Mouse (Mus musculus): ENCODE data around the gene Syt7. TPM values are rescaled to one million over a fixed set of nuclear protein-coding genes. Genes with fewer than 3 reads are reported as not detected.

The Syt7 gene
- polyA plus RNA-seq, 1 experiment from 2014 or later = 0.84 TPM

DNA sequence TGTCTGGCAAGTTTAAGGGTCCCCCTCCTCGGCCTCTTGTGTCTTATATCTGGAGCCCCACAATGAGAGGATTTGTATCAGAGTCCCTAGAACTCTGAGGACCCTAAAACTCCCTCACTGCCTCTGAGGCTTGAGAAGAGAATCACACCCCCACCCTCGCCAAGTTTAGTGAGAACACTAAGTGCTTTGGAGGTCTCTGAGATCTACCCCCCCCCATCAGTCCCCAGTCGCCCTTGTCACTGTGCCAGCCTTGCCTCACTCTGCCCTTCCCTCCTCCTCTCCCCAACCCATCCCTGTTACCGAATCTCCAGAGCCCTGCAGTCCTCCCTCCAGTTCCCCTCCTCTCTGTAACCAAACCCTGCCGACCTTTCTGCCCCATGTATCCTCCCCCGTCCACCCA lies 37.9 kb downstream of the Syt7 start:
- no peaks in the 10 kb centered on the region for H3K36me3 ChIP-seq (ENCODE audit: control insufficient read depth, insufficient read depth, low read length)
- no peaks in the 10 kb centered on the region for H3K9me3 ChIP-seq (replicated peaks; ENCODE audit: control insufficient read depth, low read length)
- no peak for ATAC-seq (ENCODE audit: insufficient read depth, low FRiP score)
- H3K4me3 ChIP-seq (replicated peaks; ENCODE audit: low read length) = no peak overlapping the region
- H3K27me3 ChIP-seq (ENCODE audit: control insufficient read depth, insufficient read depth, low read length) = no peaks in the 10 kb centered on the region; the same call in 1 of the 2 replicates
- peaks cover 37% of the 10 kb centered on the region for H3K4me1 ChIP-seq (ENCODE audit: control insufficient read depth, insufficient read depth, low read length)
- H3K9ac ChIP-seq (ENCODE audit: low read length) = no peak overlapping the region
- no peak overlapping the region for H3K4me2 ChIP-seq (ENCODE audit: low read depth, low read length)
- WGBS = 42% methylated on average over 6 of the region's 6 CpGs
- no peak overlapping the region for H3K27ac ChIP-seq (ENCODE audit: low read length)

DNA sequence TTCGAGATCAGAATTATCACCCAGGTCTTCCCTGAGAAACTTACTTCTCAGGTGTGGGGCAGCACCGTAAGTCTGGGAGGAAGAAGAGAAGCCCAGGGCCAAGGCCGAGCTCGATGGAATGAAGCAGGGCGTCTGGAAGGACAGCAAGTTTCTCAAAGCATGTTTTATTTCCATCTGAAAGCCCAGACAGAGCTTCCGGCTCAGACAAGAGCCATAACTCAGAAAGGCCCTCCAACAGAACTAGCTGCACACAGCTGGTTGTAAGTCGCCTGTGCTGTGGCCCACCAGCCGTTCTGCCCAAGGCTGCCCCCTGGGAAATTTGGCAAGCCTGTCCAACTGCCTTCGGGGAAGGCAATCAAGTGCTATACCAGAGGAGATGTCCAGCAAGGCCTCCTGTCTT lies 38.5 kb downstream of the Syt7 start:
- H3K36me3 ChIP-seq (ENCODE audit: control insufficient read depth, insufficient read depth, low read length) = no peaks in the 10 kb centered on the region
- H3K4me3 ChIP-seq (replicated peaks; ENCODE audit: low read length) = no peak overlapping the region
- H3K4me2 ChIP-seq (ENCODE audit: low read depth, low read length) = no peak overlapping the region
- H3K27me3 ChIP-seq (ENCODE audit: control insufficient read depth, insufficient read depth, low read length) = no peaks in the 10 kb centered on the region; the same call in 1 of the 2 replicates
- H3K9me3 ChIP-seq (replicated peaks; ENCODE audit: control insufficient read depth, low read length) = no peaks in the 10 kb centered on the region
- no peak overlapping the region for H3K27ac ChIP-seq (ENCODE audit: low read length)
- H3K4me1 ChIP-seq (ENCODE audit: control insufficient read depth, insufficient read depth, low read length) = peaks cover 32% of the 10 kb centered on the region
- WGBS = 62% methylated on average over 9 of the region's 9 CpGs
- H3K9ac ChIP-seq (ENCODE audit: low read length) = 0 out of 2 replicates have a peak overlapping the region, but pooled peaks have one; percentile 30
- no peak for ATAC-seq (ENCODE audit: insufficient read depth, low FRiP score)

DNA sequence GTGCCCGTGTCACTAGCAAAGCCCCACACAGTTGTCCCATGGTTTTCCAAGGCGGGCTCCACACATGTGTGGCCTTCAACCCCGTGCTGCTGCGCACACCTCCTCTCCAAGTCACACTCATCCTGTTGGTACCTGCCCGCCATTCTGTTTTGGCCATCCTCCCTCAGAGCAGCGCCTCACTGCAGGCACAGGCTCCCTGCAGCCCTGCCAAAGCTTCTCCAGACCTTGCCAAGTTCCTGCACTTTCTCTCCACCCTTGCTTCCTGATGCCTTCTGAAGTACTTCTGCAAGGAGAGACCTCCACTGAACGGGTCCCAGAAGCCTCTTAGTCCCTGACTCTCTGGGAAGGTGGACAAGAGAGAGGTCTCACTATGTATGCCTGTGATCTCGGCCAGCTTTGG lies 40.5 kb downstream of the Syt7 start:
- peaks cover 32% of the 10 kb centered on the region for H3K4me1 ChIP-seq (ENCODE audit: control insufficient read depth, insufficient read depth, low read length)
- no peak overlapping the region for H3K27ac ChIP-seq (ENCODE audit: low read length)
- no peaks in the 10 kb centered on the region for H3K9me3 ChIP-seq (replicated peaks; ENCODE audit: control insufficient read depth, low read length)
- H3K36me3 ChIP-seq (ENCODE audit: control insufficient read depth, insufficient read depth, low read length) = no peaks in the 10 kb centered on the region
- no peak for ATAC-seq (ENCODE audit: insufficient read depth, low FRiP score)
- no peak overlapping the region for H3K4me3 ChIP-seq (replicated peaks; ENCODE audit: low read length)
- 74% methylated on average over 8 of the region's 8 CpGs for WGBS
- no peak overlapping the region for H3K4me2 ChIP-seq (ENCODE audit: low read depth, low read length)
- peaks cover 3% of the 10 kb centered on the region; the same call in 1 of the 2 replicates for H3K27me3 ChIP-seq (ENCODE audit: control insufficient read depth, insufficient read depth, low read length)
- no peak overlapping the region for H3K9ac ChIP-seq (ENCODE audit: low read length)

DNA sequence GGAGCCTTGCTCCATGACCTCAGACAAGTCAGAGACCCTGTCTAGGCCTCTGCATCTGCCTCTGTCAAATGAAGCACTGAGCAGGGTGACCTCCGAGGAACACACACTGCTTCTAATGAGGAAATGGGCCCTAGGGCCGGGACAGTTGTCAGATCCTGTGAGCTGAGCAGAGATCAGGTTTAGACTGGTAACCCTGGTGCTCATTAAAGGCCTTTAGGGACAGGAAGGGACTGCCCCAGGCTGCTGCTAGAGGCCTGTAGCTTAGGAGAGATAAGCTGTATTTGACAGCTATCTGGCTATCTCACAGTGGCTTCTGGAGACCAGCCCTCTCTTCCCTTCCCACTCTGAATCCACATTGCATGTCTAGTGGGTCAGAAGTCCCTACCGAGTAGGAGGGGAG lies 42.5 kb downstream of the Syt7 start:
- Histone ChIP-seq H3K4me1 (ENCODE audit: control insufficient read depth, insufficient read depth, low read length) (peaks cover 29% of the 10 kb centered on the region), H3K27ac (ENCODE audit: low read length) (no peak overlapping the region), H3K9ac (ENCODE audit: low read length) (no peak overlapping the region), H3K4me2 (ENCODE audit: low read depth, low read length) (no peak overlapping the region), H3K9me3 (replicated peaks; ENCODE audit: control insufficient read depth, low read length) (no peaks in the 10 kb centered on the region), H3K36me3 (ENCODE audit: control insufficient read depth, insufficient read depth, low read length) (no peaks in the 10 kb centered on the region), H3K27me3 (ENCODE audit: control insufficient read depth, insufficient read depth, low read length) (peaks cover 3% of the 10 kb centered on the region; the same call in 1 of the 2 replicates), H3K4me3 (replicated peaks; ENCODE audit: low read length) (no peak overlapping the region)
- WGBS = 45% methylated on average over 3 of the region's 3 CpGs
- no peak for ATAC-seq (ENCODE audit: insufficient read depth, low FRiP score)

DNA sequence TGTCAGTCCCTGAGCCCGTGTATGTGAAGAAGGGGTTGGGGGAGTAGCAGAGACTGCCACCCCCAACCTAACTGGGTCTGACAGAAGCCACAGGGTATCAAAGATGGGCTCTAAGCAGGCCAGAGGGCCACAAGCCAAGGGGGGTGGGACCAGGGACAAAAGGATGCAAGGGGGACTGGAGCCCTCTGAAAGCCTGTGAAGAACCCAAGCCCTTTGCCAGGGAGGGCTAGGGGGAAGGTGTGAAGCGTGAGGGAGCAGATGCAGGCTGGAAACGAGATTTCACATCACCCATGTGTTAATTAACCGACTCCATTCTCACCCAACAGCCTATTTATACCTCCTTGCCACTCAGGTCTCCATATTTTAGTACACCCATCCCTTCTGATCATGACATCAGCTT lies 43.0 kb downstream of the Syt7 start:
- 65% methylated on average over 4 of the region's 4 CpGs for WGBS
- H3K4me1 ChIP-seq (ENCODE audit: control insufficient read depth, insufficient read depth, low read length) = peaks cover 25% of the 10 kb centered on the region

DNA sequence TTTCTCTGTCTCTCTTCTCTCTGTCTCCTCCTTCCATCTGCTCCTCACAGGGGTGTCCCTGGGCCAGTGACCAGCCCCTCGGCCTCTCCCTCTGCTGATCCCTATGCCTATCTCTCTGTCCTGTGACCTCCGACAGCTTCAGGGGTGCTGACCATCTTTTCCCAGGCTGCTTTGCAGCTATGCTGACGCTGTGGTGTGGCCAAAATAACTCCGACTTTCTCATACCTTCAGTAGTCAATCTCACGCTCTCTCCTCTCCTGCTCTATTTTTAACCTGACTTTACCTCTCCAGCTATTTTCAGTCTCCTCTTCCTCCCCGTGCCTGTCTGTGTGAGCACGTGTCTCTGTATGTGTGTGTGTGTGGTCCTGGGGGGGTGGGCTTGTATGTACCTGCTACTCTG lies 44.3 kb downstream of the Syt7 start:
- 71% methylated on average over 7 of the region's 7 CpGs for WGBS

More for the DNA sequence above, 43.0 kb downstream of the Syt7 start:
- no peak overlapping the region for H3K27ac ChIP-seq (ENCODE audit: low read length)
- H3K4me2 ChIP-seq (ENCODE audit: low read depth, low read length) = no peak overlapping the region
- H3K9ac ChIP-seq (ENCODE audit: low read length) = no peak overlapping the region
- H3K9me3 ChIP-seq (replicated peaks; ENCODE audit: control insufficient read depth, low read length) = no peaks in the 10 kb centered on the region
- H3K27me3 ChIP-seq (ENCODE audit: control insufficient read depth, insufficient read depth, low read length) = peaks cover 3% of the 10 kb centered on the region; the same call in 1 of the 2 replicates
- no peak for ATAC-seq (ENCODE audit: insufficient read depth, low FRiP score)
- H3K36me3 ChIP-seq (ENCODE audit: control insufficient read depth, insufficient read depth, low read length) = no peaks in the 10 kb centered on the region
- H3K4me3 ChIP-seq (replicated peaks; ENCODE audit: low read length) = no peak overlapping the region

DNA sequence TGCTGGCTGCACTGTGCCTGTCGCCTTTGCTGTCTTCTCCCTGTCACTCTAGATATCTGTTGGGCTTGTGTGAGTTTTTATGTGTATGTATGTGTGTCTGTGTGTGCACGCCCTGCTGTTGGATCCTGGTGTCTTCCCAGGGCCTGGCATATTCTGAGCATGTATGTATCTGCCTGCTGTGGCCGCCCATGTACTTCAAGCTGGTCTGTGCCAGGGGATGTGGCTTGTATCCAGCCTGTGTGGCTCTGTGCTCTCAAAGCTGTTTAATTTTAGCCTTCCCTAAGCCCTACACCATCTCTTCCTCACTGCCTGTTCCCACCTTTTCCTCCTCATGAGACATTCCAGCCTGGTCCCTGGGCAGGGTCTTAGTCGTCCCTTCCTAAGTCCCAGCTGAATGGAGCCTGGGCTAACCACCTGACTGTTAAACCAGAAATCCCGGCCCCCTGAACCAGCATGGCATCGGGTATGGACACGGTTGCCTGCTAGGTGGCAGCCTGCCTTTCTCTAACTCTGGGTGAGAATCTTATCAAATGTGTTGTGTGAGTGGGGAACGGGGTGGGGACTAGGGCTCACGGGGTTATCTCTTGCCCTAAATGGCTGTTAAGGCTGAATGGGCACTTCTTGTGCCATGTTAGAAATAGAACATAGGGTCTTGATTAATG lies 45.1 kb downstream of the Syt7 start:
- peaks cover 3% of the 10 kb centered on the region; the same call in 1 of the 2 replicates for H3K27me3 ChIP-seq (ENCODE audit: control insufficient read depth, insufficient read depth, low read length)
- no peaks in the 10 kb centered on the region for H3K9me3 ChIP-seq (replicated peaks; ENCODE audit: control insufficient read depth, low read length)
- peaks cover 12% of the 10 kb centered on the region; the same call in 1 of the 2 replicates for H3K4me1 ChIP-seq (ENCODE audit: control insufficient read depth, insufficient read depth, low read length)
- ATAC-seq (ENCODE audit: insufficient read depth, low FRiP score) = no peak
- no peak overlapping the region for H3K9ac ChIP-seq (ENCODE audit: low read length)
- 62% methylated on average over 9 of the region's 9 CpGs for WGBS
- no peaks in the 10 kb centered on the region for H3K36me3 ChIP-seq (ENCODE audit: control insufficient read depth, insufficient read depth, low read length)
- no peak overlapping the region for H3K4me2 ChIP-seq (ENCODE audit: low read depth, low read length)
- H3K27ac ChIP-seq (ENCODE audit: low read length) = no peak overlapping the region
- H3K4me3 ChIP-seq (replicated peaks; ENCODE audit: low read length) = no peak overlapping the region

More for the DNA sequence above, 44.3 kb downstream of the Syt7 start:
- no peak overlapping the region for H3K9ac ChIP-seq (ENCODE audit: low read length)
- ATAC-seq (ENCODE audit: insufficient read depth, low FRiP score) = no peak
- no peaks in the 10 kb centered on the region for H3K9me3 ChIP-seq (replicated peaks; ENCODE audit: control insufficient read depth, low read length)
- no peak overlapping the region for H3K27ac ChIP-seq (ENCODE audit: low read length)
- H3K4me2 ChIP-seq (ENCODE audit: low read depth, low read length) = no peak overlapping the region
- H3K4me3 ChIP-seq (replicated peaks; ENCODE audit: low read length) = no peak overlapping the region
- peaks cover 3% of the 10 kb centered on the region; the same call in 1 of the 2 replicates for H3K27me3 ChIP-seq (ENCODE audit: control insufficient read depth, insufficient read depth, low read length)
- H3K36me3 ChIP-seq (ENCODE audit: control insufficient read depth, insufficient read depth, low read length) = no peaks in the 10 kb centered on the region
- H3K4me1 ChIP-seq (ENCODE audit: control insufficient read depth, insufficient read depth, low read length) = peaks cover 12% of the 10 kb centered on the region; the same call in 1 of the 2 replicates

DNA sequence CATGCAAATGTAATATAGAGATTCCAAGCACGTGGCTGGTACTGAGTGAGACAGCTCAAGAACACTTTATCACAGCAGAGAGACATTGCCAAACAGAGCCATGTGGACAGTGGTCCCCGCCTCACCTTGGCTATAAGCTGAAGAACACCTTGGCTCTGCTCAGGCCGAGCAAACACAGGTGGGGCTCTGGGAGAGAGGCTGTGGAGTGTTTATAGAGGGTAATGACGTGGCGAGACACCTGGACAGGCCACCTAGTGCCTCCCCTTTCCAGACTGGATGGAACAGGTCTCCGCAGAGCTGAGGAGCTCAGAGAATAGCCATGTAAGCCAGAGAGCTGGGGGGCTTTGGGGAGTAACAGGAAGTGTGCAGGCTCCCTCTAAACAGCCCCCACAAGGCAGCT lies 46.0 kb downstream of the Syt7 start:
- ATAC-seq (ENCODE audit: insufficient read depth, low FRiP score) = peak; percentile 81
- peaks cover 6% of the 10 kb centered on the region; the same call in 1 of the 2 replicates for H3K4me1 ChIP-seq (ENCODE audit: control insufficient read depth, insufficient read depth, low read length)
- H3K36me3 ChIP-seq (ENCODE audit: control insufficient read depth, insufficient read depth, low read length) = no peaks in the 10 kb centered on the region
- no peak overlapping the region for H3K27ac ChIP-seq (ENCODE audit: low read length)
- no peak overlapping the region for H3K9ac ChIP-seq (ENCODE audit: low read length)
- WGBS = 48% methylated on average over 6 of the region's 6 CpGs
- no peak overlapping the region for H3K4me2 ChIP-seq (ENCODE audit: low read depth, low read length)
- no peaks in the 10 kb centered on the region for H3K9me3 ChIP-seq (replicated peaks; ENCODE audit: control insufficient read depth, low read length)
- no peak overlapping the region for H3K4me3 ChIP-seq (replicated peaks; ENCODE audit: low read length)
- H3K27me3 ChIP-seq (ENCODE audit: control insufficient read depth, insufficient read depth, low read length) = peaks cover 3% of the 10 kb centered on the region; the same call in 1 of the 2 replicates

DNA sequence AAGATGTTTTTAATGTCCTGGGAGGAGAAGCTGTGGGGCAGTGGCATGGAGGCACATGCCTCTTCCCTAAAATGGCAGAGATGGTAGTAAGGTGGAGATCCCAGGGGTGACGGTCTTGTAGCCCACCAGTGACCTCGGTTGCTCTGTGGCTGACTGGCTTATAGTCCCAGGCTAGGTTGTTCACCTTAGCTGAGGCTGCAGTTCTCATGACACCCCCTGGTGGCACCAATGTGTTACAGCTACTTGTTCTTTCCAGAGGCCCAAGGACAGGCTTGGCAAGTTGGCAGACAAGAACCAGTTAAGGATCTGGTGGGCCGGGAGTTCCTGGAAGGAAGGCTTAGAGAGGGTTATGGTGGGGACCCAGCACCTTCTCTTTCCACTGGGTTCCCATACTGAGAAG lies 47.0 kb downstream of the Syt7 start:
- no peaks in the 10 kb centered on the region for H3K36me3 ChIP-seq (ENCODE audit: control insufficient read depth, insufficient read depth, low read length)
- H3K9me3 ChIP-seq (replicated peaks; ENCODE audit: control insufficient read depth, low read length) = no peaks in the 10 kb centered on the region
- no peak overlapping the region for H3K4me3 ChIP-seq (replicated peaks; ENCODE audit: low read length)
- no peak overlapping the region for H3K9ac ChIP-seq (ENCODE audit: low read length)
- H3K27me3 ChIP-seq (ENCODE audit: control insufficient read depth, insufficient read depth, low read length) = peaks cover 3% of the 10 kb centered on the region; the same call in 1 of the 2 replicates
- H3K4me1 ChIP-seq (ENCODE audit: control insufficient read depth, insufficient read depth, low read length) = no peaks in the 10 kb centered on the region
- H3K27ac ChIP-seq (ENCODE audit: low read length) = no peak overlapping the region
- WGBS = 31% methylated on average over 3 of the region's 3 CpGs
- ATAC-seq (ENCODE audit: insufficient read depth, low FRiP score) = 0 out of 2 replicates have a peak, but pooled peaks have one; percentile 2
- H3K4me2 ChIP-seq (ENCODE audit: low read depth, low read length) = no peak overlapping the region

Data from stomach, embryonic 16.5 days (tissue).